Mouse (Mus musculus): ENCODE results near the gene Map1lc3a.

DNA sequence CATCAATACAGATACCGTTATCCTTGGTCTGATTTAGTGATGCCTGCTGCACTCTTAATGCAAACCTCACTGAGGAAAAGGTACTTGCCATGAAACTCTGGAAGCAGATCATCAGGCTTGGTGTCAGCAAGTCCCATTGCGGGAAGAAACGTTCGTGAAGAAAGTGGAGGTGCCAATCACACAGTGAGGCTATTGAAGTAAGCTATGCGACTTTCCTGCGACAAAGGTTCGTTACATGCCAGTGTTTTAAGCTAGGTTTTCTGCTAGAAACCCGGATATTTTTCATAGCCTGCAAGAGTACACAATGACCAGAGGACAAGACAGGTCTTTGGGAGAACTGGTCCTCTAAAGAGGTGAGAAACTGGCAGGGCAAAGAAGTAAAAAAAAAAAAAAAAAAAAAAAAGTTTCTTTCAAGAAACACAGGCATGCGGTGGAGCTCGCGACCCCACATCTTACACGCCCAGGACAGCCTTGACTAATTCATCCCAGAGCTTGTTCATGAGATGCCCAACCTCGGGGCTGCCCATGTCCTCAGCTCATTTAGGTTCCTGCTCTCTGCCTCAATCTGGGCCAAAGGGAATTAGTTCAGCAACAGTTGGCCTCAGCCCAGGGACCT lies 40.2 kb upstream of the Map1lc3a start:
- TF ChIP-seq CTCF (IDR thresholded peaks at IDR 0.05; ENCODE audit: low read depth) (no peak), EP300 (IDR thresholded peaks at IDR 0.05; ENCODE audit: low read depth) (no peak)

All from liver, postnatal 0 days (tissue).